Mouse (Mus musculus): ENCODE results near the gene Porcn.
A peak's percentile ranks its signal among the peaks of the same experiment; 100 is the strongest.

Gene Porcn

GRCm38 (mm10) chrX:8206015-8206693, at the start of gene Porcn:
Gene Porcn (minus strand): TSS chrX:8206525.
- DNase-seq (ENCODE audit: inconsistent age in 2 of 2, low spot score in 1 of 2) = peak; percentile 87 to 93

DNA sequence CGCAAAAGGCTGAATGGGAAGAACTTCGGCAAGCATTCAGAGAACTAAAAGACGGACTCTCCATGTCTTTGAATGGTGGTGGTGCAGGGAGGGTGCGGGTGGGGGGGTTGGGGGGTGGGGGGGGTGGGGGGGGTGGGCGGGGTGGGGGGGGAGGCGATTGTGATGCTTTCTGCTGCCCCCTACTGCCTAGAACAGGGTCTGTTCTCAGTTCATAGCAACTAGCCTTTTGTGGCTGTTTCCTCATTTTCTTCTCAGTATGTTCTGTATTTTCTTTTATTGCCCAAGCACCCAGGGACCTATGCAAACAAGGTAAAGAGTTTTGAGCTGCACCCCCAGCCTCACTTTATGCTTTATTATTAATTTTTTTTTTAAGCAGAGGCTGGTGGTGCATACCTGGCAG, 49.5 kb upstream of the Porcn start:
- DNase-seq (ENCODE audit: inconsistent age in 2 of 2, low spot score in 1 of 2) = no peak

- no peak for DNase-seq (ENCODE audit: inconsistent age in 2 of 2, low spot score in 1 of 2)
Observed at GRCm38 (mm10) chrX:8253711-8254110, 47.4 kb upstream of the Porcn start.

- DNase-seq (ENCODE audit: inconsistent age in 2 of 2, low spot score in 1 of 2) = peak; percentile 86 to 95
Observed at GRCm38 (mm10) chrX:8252334-8253285, 46.3 kb upstream of the Porcn start, which contains the start of gene Ftsj1. Gene Ftsj1 (minus strand): TSS chrX:8252406.

DNA sequence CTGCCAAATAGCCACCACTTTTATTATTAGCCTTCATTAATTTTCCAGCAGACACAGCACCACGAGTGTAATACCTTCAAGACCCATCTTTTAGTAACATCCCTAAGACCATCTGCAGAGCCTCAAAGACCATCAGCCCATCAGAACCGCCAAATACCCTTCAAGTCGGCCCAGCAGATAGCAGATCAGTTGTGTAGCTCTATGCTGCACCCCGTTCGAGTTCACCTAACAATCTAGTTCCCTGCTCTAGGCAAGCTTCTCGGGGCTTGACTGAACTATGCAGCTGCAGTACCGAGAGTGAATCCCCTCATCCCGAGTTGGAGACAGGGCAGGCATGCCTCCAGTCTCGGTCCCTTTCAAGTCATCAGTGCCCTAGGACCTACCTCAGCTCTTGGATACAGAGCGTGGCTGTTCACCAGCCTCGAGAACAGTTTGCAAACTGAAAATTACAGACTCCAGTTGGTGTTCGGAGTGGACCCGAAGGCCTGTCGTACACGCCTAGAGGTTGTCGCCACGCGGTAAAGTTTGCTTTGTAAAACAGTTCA, 45.5 kb upstream of the Porcn start:
- DNase-seq (ENCODE audit: inconsistent age in 2 of 2, low spot score in 1 of 2) = no peak

DNA sequence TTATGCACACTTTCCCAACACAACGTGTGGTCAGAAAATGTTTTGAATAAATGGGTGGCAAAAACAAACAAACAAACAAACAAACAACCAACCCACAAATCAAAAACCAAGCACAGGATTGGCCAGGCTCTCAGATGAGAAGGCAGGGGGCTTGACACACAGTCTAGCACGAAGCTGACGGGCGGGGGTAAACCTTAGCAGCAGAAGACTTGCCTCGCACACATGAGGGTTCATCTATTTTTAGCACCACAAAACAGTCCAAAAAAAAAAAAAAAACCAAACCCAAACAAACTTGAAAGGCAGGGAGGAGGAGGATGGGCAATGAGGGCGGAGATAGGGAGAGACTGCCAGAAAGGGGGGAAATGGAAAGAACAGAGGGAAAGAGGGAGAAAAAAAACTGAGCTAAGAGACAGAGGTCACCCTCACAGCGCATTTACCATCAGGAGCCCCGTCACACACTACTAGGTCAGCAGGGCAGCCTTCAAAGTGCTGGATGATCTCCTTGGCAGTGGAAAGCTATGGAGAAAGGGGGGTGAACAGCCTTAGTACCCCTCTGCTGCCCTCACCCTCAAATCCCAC, 42.3 kb upstream of the Porcn start:
- no peak for DNase-seq (ENCODE audit: inconsistent age in 2 of 2, low spot score in 1 of 2)

- DNase-seq (ENCODE audit: inconsistent age in 2 of 2, low spot score in 1 of 2) = no peak
Observed at GRCm38 (mm10) chrX:8247680-8248079, 41.4 kb upstream of the Porcn start.

DNA sequence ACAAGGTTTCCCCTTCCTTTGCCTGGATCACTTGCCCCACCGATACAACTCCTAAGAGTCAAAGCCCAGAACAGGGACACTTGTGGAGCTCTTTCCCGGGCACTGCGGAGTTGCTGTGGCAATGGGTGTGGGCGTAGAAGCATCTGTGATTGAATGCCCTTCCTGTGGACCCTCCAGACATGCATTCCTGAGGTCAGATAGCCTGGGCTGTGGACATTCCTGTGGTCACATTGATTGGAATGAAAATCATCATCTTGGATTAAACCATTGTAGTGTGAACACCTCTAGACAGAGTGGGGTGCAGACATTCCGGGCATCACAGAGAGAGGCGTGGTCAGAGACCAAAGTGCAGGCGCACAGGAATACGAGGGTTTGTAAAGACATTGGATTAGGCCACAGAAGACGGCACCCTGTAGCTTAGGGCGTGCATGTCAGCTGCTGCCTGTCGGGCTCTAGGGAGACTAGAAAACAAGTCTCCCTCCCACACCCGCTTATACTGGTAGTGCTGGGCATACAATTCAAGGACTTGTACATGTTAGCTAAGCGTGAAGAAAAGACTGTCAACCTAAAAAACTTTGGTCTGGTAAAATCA, 32.6 kb upstream of the Porcn start:
- no peak for DNase-seq (ENCODE audit: inconsistent age in 2 of 2, low spot score in 1 of 2)

DNA sequence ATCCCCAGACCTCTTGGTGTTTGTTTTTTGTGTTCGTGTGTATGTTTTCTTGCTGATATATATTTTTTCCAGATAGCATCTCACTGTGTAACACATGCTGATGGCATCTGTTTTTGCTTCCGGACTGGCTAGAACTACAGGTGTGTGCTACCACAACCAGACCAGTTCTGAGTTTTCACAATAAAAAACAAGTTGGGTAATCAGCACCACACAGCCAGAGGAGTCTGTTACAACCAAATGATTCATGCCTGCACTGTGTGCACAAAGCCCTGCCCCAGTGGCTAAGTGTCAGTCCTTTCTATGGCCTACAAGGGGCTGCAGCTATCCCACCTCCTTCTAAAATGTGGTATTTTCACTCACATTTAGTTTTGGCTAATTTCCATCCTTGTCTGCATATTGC, 30.4 kb upstream of the Porcn start:
- no peak for DNase-seq (ENCODE audit: inconsistent age in 2 of 2, low spot score in 1 of 2)

DNA sequence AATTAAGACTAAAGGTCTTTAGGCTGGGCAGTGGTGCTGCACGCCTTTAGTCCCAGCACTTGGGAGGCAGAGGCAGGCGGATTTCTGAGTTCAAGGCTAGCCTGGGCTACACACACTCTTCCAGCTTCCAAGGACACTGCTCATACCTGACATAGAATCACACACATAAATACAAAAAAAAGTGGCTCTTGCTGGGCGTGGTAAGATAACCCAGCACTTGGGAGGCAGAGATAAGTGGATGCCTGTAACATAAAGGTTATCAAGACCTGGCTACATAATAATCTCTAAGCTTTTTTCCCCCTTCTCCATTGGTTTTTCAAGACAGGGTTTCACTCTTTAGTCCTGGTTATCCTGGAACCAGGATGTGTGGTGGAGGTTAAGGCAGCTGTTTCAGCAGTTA, 27.3 kb upstream of the Porcn start:
- no peak for DNase-seq (ENCODE audit: inconsistent age in 2 of 2, low spot score in 1 of 2)

GRCm38 (mm10) chrX:8230272-8230671, 23.9 kb upstream of the Porcn start:
- DNase-seq (ENCODE audit: inconsistent age in 2 of 2, low spot score in 1 of 2) = no peak

- no peak for DNase-seq (ENCODE audit: inconsistent age in 2 of 2, low spot score in 1 of 2)
Observed at GRCm38 (mm10) chrX:8223473-8223872, 17.1 kb upstream of the Porcn start.

GRCm38 (mm10) chrX:8222678-8223421, 16.5 kb upstream of the Porcn start:
- DNase-seq (ENCODE audit: inconsistent age in 2 of 2, low spot score in 1 of 2) = peak in 1 of 2 experiments; percentile 29

- DNase-seq (ENCODE audit: inconsistent age in 2 of 2, low spot score in 1 of 2) = no peak
Observed at GRCm38 (mm10) chrX:8222296-8222677, 16.0 kb upstream of the Porcn start.

- DNase-seq (ENCODE audit: inconsistent age in 2 of 2, low spot score in 1 of 2) = no peak
Observed at GRCm38 (mm10) chrX:8219651-8220050, 13.3 kb upstream of the Porcn start.

- no peak for DNase-seq (ENCODE audit: inconsistent age in 2 of 2, low spot score in 1 of 2)
Observed at GRCm38 (mm10) chrX:8218114-8218513, 11.8 kb upstream of the Porcn start.

- DNase-seq (ENCODE audit: inconsistent age in 2 of 2, low spot score in 1 of 2) = no peak
Observed at GRCm38 (mm10) chrX:8217383-8217782, 11.1 kb upstream of the Porcn start.

DNA sequence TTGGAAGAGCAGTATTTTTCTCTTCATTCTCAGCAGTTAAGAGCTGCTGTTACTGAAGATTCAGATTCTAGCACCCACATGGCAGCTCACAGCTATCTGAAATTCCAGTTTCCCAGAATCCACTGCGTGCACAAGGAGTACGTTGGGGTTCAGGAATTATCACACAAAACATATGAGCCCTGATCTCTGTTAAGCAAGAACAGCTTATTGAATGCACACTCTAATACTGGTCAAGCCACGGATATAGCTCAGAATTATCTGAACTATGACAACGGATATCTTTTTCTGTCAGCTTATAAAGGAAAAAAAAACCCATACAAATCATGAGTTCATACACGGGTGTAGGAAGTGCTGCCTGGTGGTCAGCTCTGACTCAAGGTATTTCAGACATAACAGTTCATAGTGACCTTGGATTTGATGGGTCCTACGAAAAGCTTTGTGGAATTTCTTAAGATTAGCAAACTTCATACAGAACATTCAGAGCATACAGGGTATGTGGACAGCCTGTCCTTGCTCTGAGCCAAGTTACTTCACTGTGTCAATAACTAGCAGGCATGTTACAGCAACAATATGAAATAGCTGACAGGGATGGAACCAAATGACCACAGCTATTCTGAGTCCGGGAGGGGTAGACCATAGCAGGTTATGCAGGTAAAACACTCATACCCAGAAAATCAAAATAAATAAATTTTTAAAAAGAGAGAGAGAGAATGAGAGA, 5.3 kb upstream of the Porcn start:
- DNase-seq (ENCODE audit: inconsistent age in 2 of 2, low spot score in 1 of 2) = no peak

- no peak for DNase-seq (ENCODE audit: inconsistent age in 2 of 2, low spot score in 1 of 2)
Observed at GRCm38 (mm10) chrX:8209720-8210119, 3.4 kb upstream of the Porcn start.

GRCm38 (mm10) chrX:8207224-8207623, 899 bp upstream of the Porcn start:
- DNase-seq (ENCODE audit: inconsistent age in 2 of 2, low spot score in 1 of 2) = no peak
